Mouse (Mus musculus) myocyte (in vitro differentiated cells): Measurements from ENCODE around the gene Nrde2.

Source experiments
- CEBPB ChIP-seq: IDR thresholded peaks from 2 replicates; pipeline ENCODE4 v1.6.1; 2011; ENCODE audit warnings: mild to moderate bottlenecking, moderate library complexity; ENCODE audit not compliant: poor library complexity, insufficient read depth, severe bottlenecking
- E2F4 ChIP-seq: IDR thresholded peaks from one replicate; pipeline ENCODE4 v1.6.1; 2011; ENCODE audit warnings: mild to moderate bottlenecking, control low read depth, moderate library complexity; ENCODE audit not compliant: insufficient read depth
- MAX ChIP-seq: IDR thresholded peaks from one replicate; pipeline ENCODE4 v1.6.1; 2011; ENCODE audit warnings: low read depth, mild to moderate bottlenecking, control low read depth
- MYOD1 ChIP-seq, 3 experiments: IDR thresholded peaks; one replicate each; pipeline ENCODE4 v1.6.1; 2011; ENCODE audit warnings: control low read depth in 2 of 3, low read depth in 2 of 3, mild to moderate bottlenecking in 2 of 3, moderate library complexity in 1 of 3; ENCODE audit not compliant: insufficient read length in 2 of 3, control insufficient read depth in 1 of 3
- MYOG ChIP-seq, 3 experiments: IDR thresholded peaks; one replicate each; pipeline ENCODE4 v1.6.1; 2011; ENCODE audit warnings: control low read depth in 2 of 3, low read depth in 2 of 3, mild to moderate bottlenecking in 2 of 3; ENCODE audit not compliant: insufficient read length in 2 of 3, control insufficient read depth in 1 of 3, insufficient read depth in 1 of 3
- POLR2A ChIP-seq: IDR thresholded peaks from one replicate; pipeline ENCODE4 v1.6.1; 2011; ENCODE audit warnings: low read depth, mild to moderate bottlenecking, control low read depth, moderate library complexity; ENCODE audit not compliant: insufficient read length
- POLR2AphosphoS2 ChIP-seq: IDR thresholded peaks from one replicate; pipeline ENCODE4 v1.6.1; 2011; ENCODE audit warnings: low read depth, control low read depth; ENCODE audit not compliant: insufficient read length
- TCF12 ChIP-seq: IDR thresholded peaks from one replicate; pipeline ENCODE4 v1.6.1; 2011; ENCODE audit warnings: mild to moderate bottlenecking, control low read depth; ENCODE audit not compliant: poor library complexity, insufficient read depth, severe bottlenecking
- USF1 ChIP-seq: IDR thresholded peaks from one replicate; pipeline ENCODE4 v1.6.1; 2011; ENCODE audit warnings: low read depth, mild to moderate bottlenecking, control low read depth, moderate library complexity

- no peak for TF ChIP-seq MAX
- no peak for TF ChIP-seq POLR2AphosphoS2
- TF ChIP-seq USF1 = no peak
- no peak for TF ChIP-seq POLR2A
- TF ChIP-seq TCF12 = no peak
- TF ChIP-seq MYOD1 (IDR thresholded peaks at IDR 0.05; ENCODE audit: control insufficient read depth in 1 of 3, insufficient read length in 2 of 3, low read depth in 2 of 3) = no peak
- TF ChIP-seq MYOG (IDR thresholded peaks at IDR 0.05; ENCODE audit: control insufficient read depth in 1 of 3, insufficient read depth in 1 of 3, insufficient read length in 2 of 3, low read depth in 2 of 3) = no peak
- no peak for TF ChIP-seq E2F4
- no peak for TF ChIP-seq CEBPB
Measured at GRCm38 (mm10) chr12:100194181-100194580, 34.7 kb upstream of the Nrde2 start.
